Mouse (Mus musculus): ENCODE data around the gene Sfrp4. TPM values are rescaled to one million over a fixed set of nuclear protein-coding genes. Genes with fewer than 3 reads are reported as not detected.
"Not testable (repeated sequence)": the region's sequence is repeated elsewhere in the genome, so short reads cannot be mapped to it uniquely, and the experiment has no call there.

Sfrp4 gene
- 1.0 and 1.5 TPM in 2 replicates for polyA plus RNA-seq (2014; fragmentation: Nextera tagmentation; extraction: Ambion mirVana)

DNA sequence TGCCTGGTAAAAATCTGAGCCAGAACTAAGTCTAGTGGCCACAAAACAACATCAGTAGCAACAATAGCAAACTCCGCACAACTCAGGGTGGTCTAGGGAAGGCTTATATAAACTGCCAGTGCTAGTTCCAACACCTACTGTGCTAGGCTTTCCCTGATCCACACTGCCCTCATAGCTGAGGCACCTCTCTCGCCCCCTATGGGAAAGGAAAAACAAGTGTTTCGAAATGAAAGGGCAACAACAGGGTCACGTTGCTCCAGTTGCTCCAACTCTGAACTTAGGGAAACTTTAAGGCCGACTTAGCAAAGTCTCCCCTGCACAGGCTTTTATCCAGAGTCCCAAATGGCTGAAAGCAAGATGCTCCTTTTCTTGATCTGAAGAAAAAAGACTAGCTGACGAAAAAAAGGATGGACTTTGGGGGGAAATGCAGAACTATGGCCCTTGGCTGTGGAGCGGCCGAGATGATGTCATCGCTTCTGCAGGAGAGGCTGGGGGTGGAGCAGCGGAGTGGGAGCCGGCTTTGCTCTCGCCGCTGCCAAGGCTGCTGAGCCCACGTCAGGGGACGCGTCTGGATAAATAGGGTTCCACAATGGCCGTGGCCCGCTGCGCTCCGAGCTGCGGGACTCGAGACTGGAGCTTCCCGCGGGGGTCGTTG lies at the start of gene Sfrp4:
TSS of gene Sfrp4 (plus strand) at position 532 of the 655 bp plus-strand sequence.
- 3% methylated on average over 25 of the region's 25 CpGs for WGBS
- 0 out of 2 replicates have a peak, but pooled peaks cover 6% of the 10 kb centered on the region for H3K4me1 ChIP-seq (ENCODE audit: control insufficient read depth, insufficient read depth, low read length)

DNA sequence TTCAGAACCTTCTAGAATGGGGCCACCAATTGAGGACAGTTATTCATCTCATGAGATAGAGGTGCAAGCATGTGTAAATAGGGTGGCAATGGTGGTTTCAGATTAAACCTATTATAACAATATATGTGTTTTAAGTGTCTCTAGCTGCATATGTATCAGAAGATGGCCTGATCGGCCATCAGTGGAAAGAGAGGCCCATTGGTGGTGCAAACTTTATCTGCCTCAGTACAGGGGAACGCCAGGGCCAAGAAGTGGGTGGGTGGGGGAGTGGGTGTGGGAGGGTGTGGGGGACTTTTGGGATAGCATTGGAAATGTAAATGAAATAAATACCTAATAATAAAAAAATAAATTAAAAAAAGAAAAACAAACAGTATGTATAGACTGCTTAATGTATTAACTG lies 48.2 kb upstream of the Sfrp4 start:
- not testable (repeated sequence) for H3K4me3 ChIP-seq (ENCODE audit: low read length); ATAC-seq (ENCODE audit: low FRiP score, low TSS enrichment); H3K4me2 ChIP-seq (replicated peaks; ENCODE audit: low read depth, low read length); H3K4me1 ChIP-seq (ENCODE audit: control insufficient read depth, insufficient read depth, low read length); H3K36me3 ChIP-seq (ENCODE audit: control insufficient read depth, insufficient read depth, low read length); H3K9ac ChIP-seq (ENCODE audit: low read depth, low read length); H3K27me3 ChIP-seq (ENCODE audit: control insufficient read depth, insufficient read depth, low read length); H3K9me3 ChIP-seq (ENCODE audit: control insufficient read depth, low read length); H3K27ac ChIP-seq (ENCODE audit: low read depth, low read length)
- 91% methylated on average over 2 of the region's 2 CpGs for WGBS

More for the DNA sequence above, at the start of gene Sfrp4:
- Histone ChIP-seq H3K9ac (ENCODE audit: low read depth, low read length) (peak within 1 kb of the TSS; percentile 47; the same call in 1 of the 2 replicates), H3K9me3 (ENCODE audit: control insufficient read depth, low read length) (no peaks in the 10 kb centered on the region), H3K27me3 (ENCODE audit: control insufficient read depth, insufficient read depth, low read length) (peaks cover 14% of the 10 kb centered on the region), H3K27ac (ENCODE audit: low read depth, low read length) (0 out of 2 replicates have a peak within 1 kb of the TSS, but pooled peaks have one; percentile 6), H3K36me3 (ENCODE audit: control insufficient read depth, insufficient read depth, low read length) (no peaks in the 10 kb centered on the region), H3K4me2 (replicated peaks; ENCODE audit: low read depth, low read length) (peak within 1 kb of the TSS; percentile 87), H3K4me3 (ENCODE audit: low read length) (peak within 1 kb of the TSS; percentile 46)
- peak; percentile 69; the same call in 1 of the 2 replicates for ATAC-seq (ENCODE audit: low FRiP score, low TSS enrichment)

DNA sequence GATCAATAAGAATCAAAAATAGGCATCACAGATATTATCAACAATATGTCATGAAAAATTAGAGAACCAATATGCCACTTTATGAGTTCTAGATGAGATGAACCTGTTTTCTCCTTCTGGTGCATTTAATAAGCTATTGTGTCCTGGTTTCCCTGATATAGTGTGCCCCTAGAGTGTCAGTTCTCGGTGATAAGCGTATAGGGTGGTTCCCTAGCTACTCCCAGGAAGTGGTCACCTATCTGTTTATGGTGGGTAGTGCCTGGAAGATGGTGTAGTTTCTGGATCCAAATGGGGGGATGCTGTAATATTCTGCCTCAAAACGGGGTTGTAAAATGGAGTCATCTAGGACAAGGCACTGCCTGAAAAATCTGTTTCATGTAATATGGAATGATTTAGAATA lies 47.0 kb upstream of the Sfrp4 start:
- ATAC-seq (ENCODE audit: low FRiP score, low TSS enrichment) = no peak
- Histone ChIP-seq H3K9me3 (ENCODE audit: control insufficient read depth, low read length) (no peaks in the 10 kb centered on the region), H3K4me3 (ENCODE audit: low read length) (no peak overlapping the region), H3K27me3 (ENCODE audit: control insufficient read depth, insufficient read depth, low read length) (no peaks in the 10 kb centered on the region), H3K27ac (ENCODE audit: low read depth, low read length) (no peak overlapping the region), H3K4me1 (ENCODE audit: control insufficient read depth, insufficient read depth, low read length) (no peaks in the 10 kb centered on the region), H3K4me2 (replicated peaks; ENCODE audit: low read depth, low read length) (no peak overlapping the region), H3K9ac (ENCODE audit: low read depth, low read length) (no peak overlapping the region), H3K36me3 (ENCODE audit: control insufficient read depth, insufficient read depth, low read length) (no peaks in the 10 kb centered on the region)
- WGBS = 87% methylated on average over 3 of the region's 3 CpGs

DNA sequence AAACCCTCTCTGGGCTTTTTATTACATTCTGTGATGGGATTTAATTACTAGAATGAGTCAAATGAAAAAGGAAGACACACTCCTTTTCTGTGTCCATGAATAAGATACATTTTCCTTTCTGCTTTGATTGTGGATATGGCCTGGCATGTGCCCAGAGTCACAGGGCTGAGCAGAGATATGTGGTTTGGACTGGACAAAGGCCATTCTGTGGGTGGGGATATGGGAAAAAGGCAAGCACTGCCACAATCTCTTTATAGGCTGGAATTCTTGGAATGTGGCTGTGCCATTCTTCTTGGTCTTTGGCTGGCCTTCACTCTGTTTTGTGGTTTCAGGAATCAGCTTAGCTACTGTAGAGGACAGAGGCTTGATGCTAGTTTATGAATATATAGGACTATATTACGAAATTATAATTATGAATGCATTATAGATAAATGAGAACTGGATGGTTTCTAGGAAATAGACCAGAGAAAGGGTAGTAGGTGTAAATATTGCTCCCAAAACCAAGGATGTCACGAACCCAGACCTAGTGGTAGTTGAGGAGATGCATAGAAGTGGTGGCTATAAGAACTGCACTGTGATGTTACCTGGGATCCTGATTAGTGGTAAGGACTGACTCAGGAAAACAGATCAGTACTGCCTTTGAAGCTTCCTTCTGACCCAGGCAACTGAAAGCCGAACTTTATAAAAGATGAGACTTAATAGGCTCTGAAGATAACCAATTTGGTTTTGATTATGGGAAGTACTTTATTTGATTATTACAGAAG lies 31.7 kb upstream of the Sfrp4 start:
- 88% methylated on average over 3 of the region's 3 CpGs for WGBS
- ATAC-seq (ENCODE audit: low FRiP score, low TSS enrichment) = no peak
- no peak overlapping the region for H3K9ac ChIP-seq (ENCODE audit: low read depth, low read length)

DNA sequence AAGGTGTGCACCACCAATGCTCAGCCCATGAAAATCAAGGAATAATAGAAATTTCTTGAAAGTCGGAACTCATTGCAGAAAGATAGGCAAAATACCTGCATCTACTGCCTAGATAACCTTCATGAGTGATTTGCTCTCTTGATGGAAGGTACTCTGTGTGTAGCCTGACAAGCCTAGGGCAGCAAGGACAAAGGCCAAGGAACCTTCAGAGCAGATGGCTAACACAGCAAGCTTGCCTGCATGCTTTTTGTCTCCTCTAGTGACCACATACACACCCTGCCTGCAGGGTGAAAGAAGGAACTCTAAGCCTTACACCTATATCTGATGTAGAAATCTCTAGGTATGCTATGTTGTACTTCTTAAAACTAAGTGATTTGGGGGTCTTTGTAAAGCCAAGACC lies 27.8 kb upstream of the Sfrp4 start:
- Histone ChIP-seq H3K4me3 (ENCODE audit: low read length) (no peak overlapping the region), H3K9me3 (ENCODE audit: control insufficient read depth, low read length) (no peaks in the 10 kb centered on the region), H3K36me3 (ENCODE audit: control insufficient read depth, insufficient read depth, low read length) (no peaks in the 10 kb centered on the region), H3K4me2 (replicated peaks; ENCODE audit: low read depth, low read length) (no peak overlapping the region), H3K27ac (ENCODE audit: low read depth, low read length) (no peak overlapping the region), H3K27me3 (ENCODE audit: control insufficient read depth, insufficient read depth, low read length) (no peaks in the 10 kb centered on the region), H3K9ac (ENCODE audit: low read depth, low read length) (no peak overlapping the region), H3K4me1 (ENCODE audit: control insufficient read depth, insufficient read depth, low read length) (no peaks in the 10 kb centered on the region)
- WGBS = 91% methylated on average over 1 of the region's 1 CpGs
- no peak for ATAC-seq (ENCODE audit: low FRiP score, low TSS enrichment)

More for the DNA sequence above, 31.7 kb upstream of the Sfrp4 start:
- no peaks in the 10 kb centered on the region for H3K36me3 ChIP-seq (ENCODE audit: control insufficient read depth, insufficient read depth, low read length)
- no peak overlapping the region for H3K4me3 ChIP-seq (ENCODE audit: low read length)
- no peak overlapping the region for H3K4me2 ChIP-seq (replicated peaks; ENCODE audit: low read depth, low read length)
- H3K27me3 ChIP-seq (ENCODE audit: control insufficient read depth, insufficient read depth, low read length) = no peaks in the 10 kb centered on the region
- H3K9me3 ChIP-seq (ENCODE audit: control insufficient read depth, low read length) = no peaks in the 10 kb centered on the region
- H3K27ac ChIP-seq (ENCODE audit: low read depth, low read length) = no peak overlapping the region
- no peaks in the 10 kb centered on the region for H3K4me1 ChIP-seq (ENCODE audit: control insufficient read depth, insufficient read depth, low read length)

DNA sequence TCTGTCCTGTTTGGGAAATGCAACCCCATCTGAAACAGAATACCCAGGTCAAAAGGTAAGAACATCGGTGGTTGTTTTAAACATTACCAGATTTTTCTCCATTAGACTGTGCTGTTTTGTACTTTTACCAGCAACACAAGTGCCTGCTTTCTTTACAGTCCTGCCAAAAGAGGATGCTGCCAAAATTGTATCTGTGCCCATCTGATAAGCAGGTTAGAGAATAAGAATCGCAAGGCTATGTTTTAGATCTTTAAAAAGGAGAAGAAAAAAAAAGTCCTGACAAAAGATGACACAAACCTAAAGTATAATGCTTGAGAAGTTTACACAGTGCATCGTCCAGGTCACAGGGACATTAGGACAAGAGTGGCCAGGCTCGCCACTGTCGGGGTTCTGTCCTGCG lies 23.7 kb upstream of the Sfrp4 start:
- ATAC-seq (ENCODE audit: low FRiP score, low TSS enrichment) = no peak
- Histone ChIP-seq H3K9ac (ENCODE audit: low read depth, low read length) (no peak overlapping the region), H3K27ac (ENCODE audit: low read depth, low read length) (no peak overlapping the region), H3K36me3 (ENCODE audit: control insufficient read depth, insufficient read depth, low read length) (no peaks in the 10 kb centered on the region), H3K27me3 (ENCODE audit: control insufficient read depth, insufficient read depth, low read length) (no peaks in the 10 kb centered on the region), H3K4me3 (ENCODE audit: low read length) (no peak overlapping the region), H3K4me2 (replicated peaks; ENCODE audit: low read depth, low read length) (no peak overlapping the region), H3K9me3 (ENCODE audit: control insufficient read depth, low read length) (no peaks in the 10 kb centered on the region), H3K4me1 (ENCODE audit: control insufficient read depth, insufficient read depth, low read length) (no peaks in the 10 kb centered on the region)
- 84% methylated on average over 6 of the region's 6 CpGs for WGBS

DNA sequence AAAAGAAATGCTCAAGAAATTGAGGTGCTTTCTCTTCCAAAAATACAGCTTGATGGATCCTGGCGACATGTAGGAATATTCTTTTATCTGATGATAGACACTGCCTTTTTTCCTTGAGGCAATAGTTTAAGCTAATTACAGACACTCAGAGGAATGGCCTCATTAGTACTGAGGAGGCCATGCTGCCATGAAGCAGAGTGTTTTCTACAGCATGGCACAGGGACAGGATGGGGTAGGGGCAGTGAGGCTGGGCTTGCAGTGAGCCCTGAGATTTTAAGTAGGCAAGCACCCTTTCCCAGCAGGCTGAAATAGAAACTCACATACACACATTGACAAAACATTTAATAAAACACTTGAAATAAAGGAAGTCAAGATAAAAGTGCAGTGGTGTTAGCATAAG lies 20.4 kb upstream of the Sfrp4 start:
- 84% methylated on average over 1 of the region's 1 CpGs for WGBS
- ATAC-seq (ENCODE audit: low FRiP score, low TSS enrichment) = no peak

DNA sequence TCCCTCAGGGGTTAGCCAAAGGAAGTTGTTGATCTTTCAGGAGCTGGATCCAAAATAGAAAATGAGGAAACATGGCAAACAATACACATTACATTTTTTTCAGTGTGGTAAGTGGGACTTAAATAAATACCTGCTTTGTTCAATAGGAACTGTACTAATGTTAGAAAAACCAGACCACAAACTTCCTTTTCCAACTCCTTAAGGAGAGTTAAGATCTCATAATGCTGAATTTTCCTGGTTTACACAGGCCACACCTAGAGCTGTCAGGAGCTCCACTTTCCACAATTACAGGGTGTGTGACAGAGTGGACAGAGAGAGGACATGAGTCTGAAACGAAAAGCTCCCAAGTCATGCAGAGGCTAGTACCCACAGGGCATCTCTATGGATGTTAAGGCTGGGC lies 19.2 kb upstream of the Sfrp4 start:
- Histone ChIP-seq H3K9me3 (ENCODE audit: control insufficient read depth, low read length) (no peaks in the 10 kb centered on the region), H3K27me3 (ENCODE audit: control insufficient read depth, insufficient read depth, low read length) (no peaks in the 10 kb centered on the region), H3K27ac (ENCODE audit: low read depth, low read length) (no peak overlapping the region), H3K4me1 (ENCODE audit: control insufficient read depth, insufficient read depth, low read length) (no peaks in the 10 kb centered on the region), H3K9ac (ENCODE audit: low read depth, low read length) (no peak overlapping the region), H3K4me2 (replicated peaks; ENCODE audit: low read depth, low read length) (no peak overlapping the region), H3K36me3 (ENCODE audit: control insufficient read depth, insufficient read depth, low read length) (no peaks in the 10 kb centered on the region), H3K4me3 (ENCODE audit: low read length) (no peak overlapping the region)
- no peak for ATAC-seq (ENCODE audit: low FRiP score, low TSS enrichment)
- 69% methylated on average over 1 of the region's 1 CpGs for WGBS

More for the DNA sequence above, 20.4 kb upstream of the Sfrp4 start:
- H3K9ac ChIP-seq (ENCODE audit: low read depth, low read length) = no peak overlapping the region
- H3K36me3 ChIP-seq (ENCODE audit: control insufficient read depth, insufficient read depth, low read length) = no peaks in the 10 kb centered on the region
- H3K4me2 ChIP-seq (replicated peaks; ENCODE audit: low read depth, low read length) = no peak overlapping the region
- no peak overlapping the region for H3K27ac ChIP-seq (ENCODE audit: low read depth, low read length)
- H3K4me1 ChIP-seq (ENCODE audit: control insufficient read depth, insufficient read depth, low read length) = no peaks in the 10 kb centered on the region
- no peaks in the 10 kb centered on the region for H3K9me3 ChIP-seq (ENCODE audit: control insufficient read depth, low read length)
- no peak overlapping the region for H3K4me3 ChIP-seq (ENCODE audit: low read length)
- H3K27me3 ChIP-seq (ENCODE audit: control insufficient read depth, insufficient read depth, low read length) = no peaks in the 10 kb centered on the region

DNA sequence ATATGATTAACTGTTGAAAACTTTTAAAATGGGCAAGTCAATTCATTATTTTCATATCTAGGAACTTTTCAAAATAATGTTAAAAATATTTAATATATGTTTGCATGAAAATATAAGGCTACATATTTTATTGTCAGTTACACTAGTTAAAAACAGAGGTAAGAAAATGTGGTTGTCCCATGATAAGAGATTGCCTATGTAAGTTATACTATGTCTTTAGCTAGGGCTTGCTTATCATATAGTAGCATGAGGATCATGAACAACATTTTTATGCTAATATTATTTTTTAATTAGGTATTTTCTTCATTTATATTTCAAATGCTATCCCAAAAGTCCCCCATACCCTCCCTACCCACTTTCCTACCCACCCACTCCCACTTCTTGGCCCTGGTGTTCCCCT lies 18.0 kb upstream of the Sfrp4 start:
- no peak overlapping the region for H3K27ac ChIP-seq (ENCODE audit: low read depth, low read length)
- no peaks in the 10 kb centered on the region for H3K4me1 ChIP-seq (ENCODE audit: control insufficient read depth, insufficient read depth, low read length)
- no peak overlapping the region for H3K4me2 ChIP-seq (replicated peaks; ENCODE audit: low read depth, low read length)
- no peak for ATAC-seq (ENCODE audit: low FRiP score, low TSS enrichment)
- no peaks in the 10 kb centered on the region for H3K27me3 ChIP-seq (ENCODE audit: control insufficient read depth, insufficient read depth, low read length)
- H3K4me3 ChIP-seq (ENCODE audit: low read length) = no peak overlapping the region
- no peaks in the 10 kb centered on the region for H3K36me3 ChIP-seq (ENCODE audit: control insufficient read depth, insufficient read depth, low read length)
- no peaks in the 10 kb centered on the region for H3K9me3 ChIP-seq (ENCODE audit: control insufficient read depth, low read length)
- no peak overlapping the region for H3K9ac ChIP-seq (ENCODE audit: low read depth, low read length)
